Mouse (Mus musculus) adipocyte (in vitro differentiated cells): ENCODE measurements around the gene Ifnar2.

Experiments
- DNase-seq: peaks from one replicate; pipeline ENCODE4 v3.0.0-alpha.2; 2016; ENCODE audit warnings: low spot score

The Ifnar2 gene

DNA sequence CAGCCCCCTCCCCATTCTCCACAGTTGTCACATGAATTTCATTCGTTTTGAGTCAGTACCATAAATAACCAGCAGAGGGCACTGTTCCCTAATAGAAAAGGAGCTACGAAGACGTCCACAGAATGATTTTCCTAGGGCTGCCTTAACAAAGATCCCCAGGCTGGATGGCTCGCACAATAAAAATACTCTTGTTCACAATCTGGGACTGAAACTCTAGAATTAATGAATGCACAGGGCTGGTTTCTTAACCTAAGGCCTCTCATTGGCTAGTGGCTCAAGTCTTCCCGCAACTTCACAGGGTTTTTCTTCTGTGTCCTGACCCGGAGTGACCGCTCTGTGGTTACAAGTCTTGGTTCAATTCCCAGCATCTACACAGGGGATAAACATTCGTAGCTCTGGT lies 14.0 kb upstream of the Ifnar2 start:
- DNase-seq: peak; percentile 89

DNA sequence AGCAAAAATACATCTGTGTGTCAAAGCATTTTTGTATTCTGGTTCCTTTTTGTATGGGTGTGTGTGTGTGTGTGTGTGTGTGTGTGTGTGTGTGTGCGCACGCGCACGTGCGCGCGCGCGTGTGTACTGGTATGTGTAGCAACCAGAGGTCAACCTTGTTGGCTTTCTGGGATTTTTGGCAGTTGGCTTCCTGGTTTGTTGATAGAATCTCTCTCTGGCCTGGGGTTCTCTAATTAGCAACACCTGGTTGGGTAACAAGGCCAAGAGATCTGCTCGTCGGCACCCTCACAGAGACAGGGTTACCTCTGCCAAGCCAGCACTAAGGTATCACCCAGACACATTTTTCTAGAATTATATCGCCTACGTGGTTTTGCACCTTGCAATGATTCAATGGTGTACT lies 13.1 kb upstream of the Ifnar2 start:
- no peak for DNase-seq

DNA sequence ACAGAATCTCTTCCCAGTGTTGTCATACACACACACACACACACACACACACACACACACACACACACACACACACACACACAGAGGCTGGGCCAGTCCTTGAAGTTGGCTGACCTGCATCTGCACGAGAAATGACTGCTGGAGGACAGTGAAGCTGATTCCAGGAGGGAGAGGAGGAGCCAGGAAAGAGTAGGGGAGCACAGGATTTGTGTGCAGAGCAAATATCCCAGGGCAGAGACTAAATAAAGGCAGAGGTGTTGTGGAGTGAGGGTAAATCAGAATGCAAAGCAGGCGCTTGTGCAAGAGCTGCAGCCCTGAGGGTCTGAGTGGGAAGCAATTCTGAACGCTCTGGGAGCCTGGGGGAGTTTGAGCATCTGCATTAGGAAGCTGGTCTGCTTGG lies 12.4 kb upstream of the Ifnar2 start:
- DNase-seq: no peak

DNA sequence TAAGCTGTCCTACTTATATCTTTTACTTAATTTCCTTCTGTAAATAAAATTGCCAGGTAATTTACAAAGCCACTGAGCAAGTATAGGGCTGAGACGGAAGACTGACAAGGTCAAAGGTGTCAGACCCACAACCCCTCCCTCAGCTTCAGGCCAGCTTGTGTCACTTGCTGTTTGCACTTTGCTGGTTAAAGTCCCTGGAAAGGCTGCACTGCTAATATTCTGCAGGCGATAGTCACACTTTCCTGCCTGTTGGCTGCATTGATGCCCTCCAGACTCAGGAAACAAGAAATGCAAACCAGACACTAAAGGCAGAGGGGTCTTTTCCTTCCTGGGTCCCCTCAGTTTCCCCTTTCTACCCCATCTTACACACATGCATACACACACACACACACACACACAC lies 10.6 kb upstream of the Ifnar2 start:
- DNase-seq: no peak

DNA sequence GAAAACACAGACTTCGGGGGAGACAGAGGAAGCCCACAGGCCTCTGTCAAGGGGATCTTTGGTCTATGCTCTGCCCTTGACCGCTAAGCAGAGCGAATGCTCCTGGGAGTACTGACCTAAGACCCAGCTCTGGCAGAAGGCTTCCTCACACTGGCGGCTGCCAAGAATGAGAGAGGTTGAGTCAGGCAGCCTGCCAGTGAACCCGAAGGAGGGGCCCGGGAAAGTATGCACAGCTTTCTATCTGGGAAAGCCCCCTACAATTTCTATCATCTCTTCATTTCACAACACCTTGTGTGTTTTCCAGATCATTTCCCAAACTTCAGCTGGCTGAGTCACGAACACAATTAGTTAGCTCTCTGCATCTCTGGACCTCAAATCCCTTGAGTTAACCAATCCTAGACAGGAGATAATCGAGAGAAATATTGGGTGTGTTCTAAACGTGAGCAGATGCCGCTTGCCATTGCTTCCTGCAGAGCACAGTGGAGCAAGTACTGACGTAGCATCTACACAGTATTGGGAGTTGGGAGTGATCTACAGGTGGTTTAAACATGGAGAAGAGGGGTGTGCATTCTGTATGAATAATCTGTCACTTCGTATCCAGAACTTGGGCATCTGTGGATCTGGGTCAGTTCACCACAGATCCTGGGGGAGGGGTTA lies 9.8 kb upstream of the Ifnar2 start:
- DNase-seq: peak; percentile 84

DNA sequence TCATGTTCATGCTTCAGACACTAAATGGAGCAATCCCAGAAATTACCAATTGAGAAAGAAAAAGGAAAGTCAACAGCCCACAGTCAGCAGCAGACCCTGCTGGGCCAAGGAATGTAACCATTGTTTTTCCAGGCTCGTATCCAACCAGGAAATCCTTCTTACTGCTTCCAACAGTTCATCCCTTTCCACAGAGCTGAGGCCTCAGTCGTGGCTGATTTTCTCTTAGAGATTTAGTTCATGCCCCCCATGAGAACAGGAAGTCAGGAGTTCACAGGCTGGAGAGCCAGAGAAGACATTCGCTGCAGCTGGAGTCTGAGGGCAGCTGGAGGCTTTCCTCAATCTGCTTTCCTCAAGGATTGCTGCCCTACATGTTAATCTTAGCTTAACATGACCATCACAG lies 9.1 kb upstream of the Ifnar2 start:
- peak; percentile 93 for DNase-seq

DNA sequence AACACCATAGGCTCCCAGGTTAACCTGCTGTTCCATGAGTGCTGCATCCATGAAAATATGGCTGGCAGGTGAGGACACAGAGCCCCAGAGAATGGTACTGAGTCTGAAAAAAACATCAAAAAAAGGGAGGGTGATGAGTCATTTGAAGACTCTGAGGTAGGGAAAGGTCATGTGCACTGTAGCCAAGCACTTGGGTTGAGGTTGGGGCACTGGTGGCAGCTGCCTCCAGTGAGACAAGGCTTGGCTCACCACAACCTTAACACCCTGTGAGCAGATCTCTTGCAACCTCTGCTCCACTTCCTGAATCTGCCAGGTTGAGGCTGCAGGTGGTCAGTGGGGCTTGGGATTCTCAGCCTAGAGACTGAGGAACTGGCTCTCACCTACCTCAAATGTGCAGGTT lies 6.0 kb upstream of the Ifnar2 start:
- no peak for DNase-seq

DNA sequence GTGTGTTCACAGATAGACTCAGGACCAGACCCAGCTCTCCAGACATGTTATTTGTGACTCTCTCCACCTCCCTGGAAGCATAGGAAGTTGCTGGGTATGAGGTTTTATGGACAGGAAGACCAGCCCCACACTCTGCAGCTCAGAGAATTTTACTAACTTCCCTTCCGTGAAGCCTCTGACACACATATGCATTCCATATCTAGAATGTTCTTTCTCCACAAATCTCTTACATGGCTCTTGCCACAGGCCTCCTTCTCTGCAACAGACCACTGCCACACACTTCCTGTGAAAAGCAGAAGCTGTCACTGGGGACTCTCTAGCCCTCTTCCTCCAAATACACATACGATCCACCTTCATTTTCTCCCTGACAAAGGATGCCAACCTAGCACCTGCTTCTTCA lies 5.5 kb upstream of the Ifnar2 start:
- DNase-seq: no peak

DNA sequence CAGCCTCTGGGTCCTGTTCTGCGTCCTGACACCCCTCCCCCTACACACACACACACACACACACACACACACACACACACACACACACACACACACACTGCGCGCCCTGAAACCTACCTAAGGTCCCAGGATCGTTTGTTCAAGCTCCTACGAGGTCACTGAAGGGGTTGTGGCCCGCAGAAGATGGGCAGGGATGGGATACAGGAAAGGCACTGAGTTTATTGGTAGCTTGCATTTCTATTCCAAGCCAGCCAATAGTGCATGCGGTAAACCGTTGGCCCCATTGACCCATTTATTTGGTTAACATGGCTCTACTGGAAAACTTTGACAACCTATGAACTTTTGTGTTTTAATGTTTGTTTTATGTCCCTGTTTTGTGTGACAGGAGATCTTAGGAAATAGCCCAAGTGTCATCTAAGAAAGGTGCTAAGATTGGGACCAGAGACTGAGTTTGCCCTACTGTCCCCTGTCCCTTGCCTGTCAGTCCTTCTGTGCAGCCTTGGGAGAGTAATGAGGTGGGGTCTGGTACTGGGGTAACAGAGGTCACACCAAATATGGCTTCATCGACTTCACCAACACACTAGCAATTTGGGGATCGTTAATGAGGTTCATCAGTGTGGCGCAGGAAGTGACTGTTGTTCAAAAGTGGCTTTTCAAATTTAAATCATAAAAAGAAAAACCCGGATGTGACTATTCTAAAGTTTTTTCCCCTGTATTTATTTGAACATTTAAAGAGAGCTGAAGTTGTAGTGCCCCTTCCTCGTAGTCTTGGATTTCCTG lies 1.1 kb downstream of the Ifnar2 start:
- peak; percentile 25 for DNase-seq

DNA sequence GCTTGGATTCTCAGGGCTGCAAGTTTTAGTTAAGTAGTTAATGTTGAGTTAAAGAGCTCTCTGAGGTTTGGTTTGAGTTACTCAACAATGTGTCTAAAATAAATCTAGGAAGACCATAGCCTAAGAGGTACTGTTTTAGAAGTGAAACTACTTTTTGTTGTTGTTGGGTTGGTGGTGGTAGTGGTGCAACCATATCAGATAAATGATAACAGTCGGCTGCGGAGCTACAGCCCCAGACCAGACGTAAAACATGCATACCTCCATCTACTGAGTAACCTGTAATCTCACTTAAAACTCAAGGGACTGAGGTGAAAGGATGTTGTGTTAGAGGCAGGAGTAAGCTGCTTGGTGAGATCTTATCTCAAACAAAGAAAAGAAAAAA lies 1.7 kb downstream of the Ifnar2 start:
- DNase-seq: no peak

DNA sequence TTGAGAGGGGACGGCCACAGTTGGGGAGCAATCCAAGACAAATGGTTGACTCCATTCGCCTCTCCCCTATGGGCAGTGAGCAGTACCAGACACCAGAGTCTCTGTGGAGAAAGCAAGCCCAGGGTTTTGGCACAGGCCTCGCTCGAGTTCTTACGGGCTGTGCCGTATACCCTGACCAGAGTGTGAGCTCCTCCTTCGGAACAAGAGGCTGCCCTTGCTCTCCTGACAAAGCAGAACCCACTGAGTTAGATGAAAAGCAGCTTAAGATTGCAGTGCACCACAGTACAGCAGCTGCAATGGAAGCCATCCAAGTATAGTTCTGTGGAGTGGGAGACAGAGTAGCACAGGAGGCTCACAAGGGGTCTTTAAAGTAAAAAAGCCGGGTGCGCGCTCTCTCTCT lies 4.1 kb downstream of the Ifnar2 start:
- no peak for DNase-seq

DNA sequence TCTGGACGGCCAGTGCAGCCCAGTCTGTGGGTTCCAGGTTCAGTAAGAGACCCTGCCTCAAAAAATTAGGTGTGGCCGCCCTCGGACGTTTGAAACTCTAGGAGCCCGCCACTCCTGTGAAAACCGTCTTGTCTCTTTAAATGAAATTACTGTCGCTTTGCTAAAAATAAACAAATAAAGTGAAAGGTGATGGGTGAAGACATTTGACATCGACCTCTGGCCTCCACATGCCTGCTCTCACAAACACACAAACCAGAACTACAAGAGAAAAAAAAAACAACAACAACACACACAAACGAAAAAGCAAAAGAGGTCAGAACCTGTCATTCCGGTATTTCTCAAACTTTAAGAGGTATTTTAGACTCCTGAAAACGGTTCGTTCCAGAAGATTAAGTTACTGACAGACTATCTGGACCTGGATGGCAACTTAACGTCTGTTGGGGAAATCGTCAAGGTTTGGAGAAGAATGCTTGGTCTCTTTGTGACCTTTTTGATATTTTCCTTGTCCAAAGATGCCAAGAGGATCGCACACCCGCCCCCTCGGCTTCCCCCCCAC lies 5.9 kb downstream of the Ifnar2 start:
- peak; percentile 20 for DNase-seq

DNA sequence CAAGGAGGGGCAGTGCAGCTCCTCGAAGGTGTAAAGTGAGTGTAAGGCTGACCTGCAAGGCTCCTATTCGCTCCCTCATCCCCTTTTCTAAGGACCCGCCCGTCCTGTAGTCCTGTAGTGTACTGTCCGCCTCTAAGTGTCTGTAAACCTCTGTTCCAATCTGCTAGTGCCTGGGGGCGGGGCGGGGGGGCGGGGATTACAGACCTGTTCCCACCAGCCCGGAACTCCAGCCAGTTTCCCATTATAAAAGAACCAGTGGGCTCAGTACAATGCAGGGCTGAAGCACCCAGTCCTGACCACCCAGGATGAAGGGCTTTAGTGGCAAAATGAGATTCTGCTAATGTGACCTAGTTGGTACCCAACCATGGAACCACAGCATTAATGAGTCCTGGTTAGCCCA lies 6.4 kb downstream of the Ifnar2 start:
- DNase-seq: no peak

DNA sequence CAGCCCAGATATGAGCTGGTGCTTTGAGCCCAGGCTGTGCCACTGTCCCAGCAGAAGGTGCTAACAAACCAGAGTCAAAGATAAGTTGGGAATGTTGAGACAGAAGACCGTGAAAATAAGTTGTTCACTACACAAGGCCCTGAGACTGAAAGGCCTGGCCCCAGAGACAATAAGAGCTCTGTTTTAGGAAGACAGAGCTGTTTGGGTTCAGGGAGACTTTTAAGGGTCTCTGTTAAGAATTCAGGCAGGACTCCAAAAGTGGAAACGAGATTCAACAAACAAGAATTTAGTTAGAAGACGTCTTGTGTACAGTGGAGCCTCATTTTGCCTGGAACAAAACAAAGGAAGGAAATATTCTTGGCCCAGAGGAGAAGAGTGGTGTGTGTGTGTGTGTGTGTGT lies 6.8 kb downstream of the Ifnar2 start:
- DNase-seq: no peak

DNA sequence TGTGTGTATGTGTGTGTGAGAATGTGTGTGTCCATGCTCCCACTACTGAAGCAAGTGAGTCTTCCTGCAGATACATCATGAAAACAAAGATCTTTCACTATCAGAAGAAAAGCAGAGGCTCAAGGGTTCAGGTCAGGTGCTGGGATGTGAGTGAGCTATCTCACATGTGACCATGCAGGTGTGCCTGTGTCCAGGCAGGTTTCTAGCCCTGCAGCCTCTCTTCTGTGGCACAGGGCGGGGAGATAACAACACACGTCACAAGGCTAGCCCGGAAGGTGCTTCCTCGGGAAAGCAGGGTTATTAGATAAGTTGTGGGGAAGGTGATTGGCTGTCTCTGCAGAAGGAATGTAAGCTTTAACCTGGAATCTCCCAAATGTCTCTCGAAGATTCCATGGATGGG lies 7.6 kb downstream of the Ifnar2 start:
- DNase-seq: no peak

DNA sequence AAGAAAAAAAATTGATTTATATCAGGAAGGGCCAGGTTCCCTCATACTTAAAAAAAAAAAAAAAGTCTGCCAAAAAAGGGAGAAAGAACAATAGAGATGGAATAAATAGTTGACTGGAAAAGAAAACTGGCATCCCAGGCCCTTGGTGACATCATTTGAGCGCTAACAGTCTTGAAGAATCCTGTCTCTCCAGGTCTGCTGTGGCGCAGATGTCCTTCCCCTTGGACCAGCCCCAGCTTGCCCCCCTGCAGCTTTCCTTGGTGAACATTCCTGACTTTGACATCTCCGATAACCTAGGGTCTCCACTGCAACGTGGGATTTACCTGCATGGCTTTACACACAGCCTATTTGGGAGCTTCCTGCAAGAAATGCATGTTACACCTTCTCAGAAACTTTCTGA lies 9.0 kb downstream of the Ifnar2 start:
- DNase-seq: no peak

DNA sequence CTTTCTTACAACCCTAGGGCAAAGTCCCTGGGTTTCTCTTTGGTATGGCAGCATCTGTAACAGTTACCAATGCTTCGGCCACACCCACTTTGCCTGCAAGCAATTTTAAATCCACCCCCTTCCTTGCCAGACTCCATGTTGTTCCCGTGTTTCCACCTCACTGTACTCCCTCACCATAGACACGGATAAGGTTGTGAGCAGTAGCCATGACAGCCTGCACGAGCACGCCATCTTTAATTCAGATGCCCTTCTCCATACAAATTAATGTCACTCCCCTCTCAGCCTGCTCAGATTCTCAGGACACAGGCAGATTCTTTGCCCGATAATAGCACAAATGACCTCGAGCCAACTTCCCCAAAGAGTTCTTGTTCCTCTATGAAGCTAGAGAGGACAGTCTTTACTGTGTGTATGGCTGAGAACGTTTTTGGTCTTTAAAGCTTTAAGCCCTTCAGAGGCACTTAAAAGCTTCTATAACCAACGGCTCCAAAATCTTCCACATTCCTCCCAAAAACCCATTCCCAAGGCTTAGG lies 9.7 kb downstream of the Ifnar2 start:
- DNase-seq: no peak

DNA sequence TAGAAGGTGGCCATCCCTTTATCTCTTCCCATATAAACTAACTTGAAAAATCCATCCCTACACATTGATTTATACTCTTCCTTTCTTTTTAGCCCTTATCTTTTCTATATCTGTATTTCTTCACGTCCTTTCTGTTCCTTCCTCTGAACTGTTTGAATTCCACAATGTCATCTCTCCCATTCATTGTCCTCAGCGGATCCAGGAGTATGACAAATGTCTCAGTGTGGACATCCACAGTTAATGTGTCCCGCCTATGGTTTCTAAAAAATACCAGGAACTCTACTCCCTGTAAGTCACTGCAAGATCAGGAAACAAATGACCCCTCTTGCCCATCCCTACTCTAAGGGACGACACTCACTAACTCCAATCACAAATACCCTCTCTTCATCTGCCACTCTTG lies 11.6 kb downstream of the Ifnar2 start:
- no peak for DNase-seq

DNA sequence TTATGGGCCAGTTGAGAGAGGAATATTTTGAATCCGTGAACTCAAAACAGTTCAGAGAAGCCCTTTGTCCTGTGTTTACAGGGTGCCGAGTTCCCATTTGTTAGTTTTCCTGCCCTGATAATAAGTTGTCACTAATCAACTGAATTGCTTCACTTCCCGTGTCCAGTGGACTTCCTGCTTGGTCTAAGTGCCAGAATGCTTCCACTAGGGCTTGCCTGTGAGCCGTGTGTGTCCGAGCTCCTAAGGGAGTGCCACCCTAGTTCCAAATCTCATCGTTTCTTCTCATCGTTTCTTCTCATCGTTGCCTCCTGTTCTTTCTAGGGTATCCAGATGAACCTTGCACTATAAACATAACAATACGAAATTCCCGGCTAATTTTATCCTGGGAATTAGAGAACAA lies 13.0 kb downstream of the Ifnar2 start:
- no peak for DNase-seq

DNA sequence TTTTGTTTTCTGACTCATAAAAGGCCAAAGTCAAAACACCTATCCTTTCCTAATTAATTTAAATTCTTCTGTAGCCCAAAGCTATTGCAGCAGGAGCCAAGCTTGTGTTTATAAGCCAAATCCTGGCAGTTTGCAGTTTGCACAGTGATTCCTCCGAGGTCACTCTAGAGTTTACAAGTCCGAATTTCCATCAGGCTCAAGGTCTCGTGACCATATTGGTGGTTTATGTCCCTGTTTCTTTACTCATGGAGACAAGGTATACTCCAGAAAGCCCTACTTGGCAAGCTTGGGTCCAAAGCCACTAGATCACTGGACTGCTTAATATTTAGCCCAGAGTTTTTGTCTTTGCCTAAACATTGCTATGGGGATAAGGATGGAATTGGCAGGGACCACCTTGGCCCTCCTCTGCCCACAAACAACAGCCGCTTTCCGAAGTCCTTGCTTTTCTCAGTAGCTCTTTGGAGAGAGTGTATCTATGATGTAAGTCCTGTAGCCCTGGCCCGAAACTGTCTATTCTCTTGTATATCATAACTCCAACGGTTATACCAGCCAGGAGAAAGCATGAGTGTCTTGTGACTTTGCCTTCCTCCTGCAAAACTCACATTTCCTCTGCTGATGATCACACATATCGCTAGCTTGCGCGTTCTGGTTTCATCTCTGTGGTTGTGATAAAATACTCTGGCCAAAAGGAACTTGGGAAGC lies 14.0 kb downstream of the Ifnar2 start:
- no peak for DNase-seq

DNA sequence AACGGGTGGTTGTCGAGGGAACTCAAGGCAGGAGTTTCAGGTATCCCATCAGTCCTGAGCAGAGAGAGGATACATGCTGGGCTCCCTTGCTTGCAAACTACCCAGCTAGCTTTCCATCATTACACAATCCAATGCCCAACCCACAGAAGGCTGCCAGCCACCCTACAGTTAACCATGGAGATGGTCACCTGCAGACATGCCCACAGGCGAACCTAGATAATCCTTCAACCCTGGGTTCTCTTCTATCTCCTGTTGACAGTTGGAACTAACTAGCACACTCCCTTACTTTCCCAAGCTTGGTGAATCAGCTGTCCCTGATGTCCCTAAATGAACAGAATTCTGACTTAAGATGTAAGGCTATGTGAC lies 14.5 kb downstream of the Ifnar2 start:
- DNase-seq: no peak

DNA sequence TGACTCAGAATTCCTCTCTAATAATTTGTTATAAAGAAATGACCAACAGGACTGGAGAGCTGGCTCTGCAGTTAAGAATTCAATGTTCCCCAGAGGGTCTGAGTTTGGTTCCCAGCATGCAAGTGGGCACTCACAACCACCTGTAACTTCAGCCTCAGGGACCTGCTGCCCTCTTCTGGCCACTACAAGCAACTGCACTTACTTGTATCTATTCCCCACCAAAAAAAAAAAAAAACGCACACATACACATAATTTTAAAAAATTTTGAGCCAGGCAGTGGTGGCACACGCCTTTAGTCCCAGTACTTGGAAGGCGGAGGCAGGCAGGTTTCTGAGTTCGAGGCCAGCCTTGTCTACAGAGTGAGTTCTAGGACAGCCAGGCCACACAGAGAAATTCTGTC lies 17.5 kb downstream of the Ifnar2 start:
- DNase-seq: peak; percentile 28

DNA sequence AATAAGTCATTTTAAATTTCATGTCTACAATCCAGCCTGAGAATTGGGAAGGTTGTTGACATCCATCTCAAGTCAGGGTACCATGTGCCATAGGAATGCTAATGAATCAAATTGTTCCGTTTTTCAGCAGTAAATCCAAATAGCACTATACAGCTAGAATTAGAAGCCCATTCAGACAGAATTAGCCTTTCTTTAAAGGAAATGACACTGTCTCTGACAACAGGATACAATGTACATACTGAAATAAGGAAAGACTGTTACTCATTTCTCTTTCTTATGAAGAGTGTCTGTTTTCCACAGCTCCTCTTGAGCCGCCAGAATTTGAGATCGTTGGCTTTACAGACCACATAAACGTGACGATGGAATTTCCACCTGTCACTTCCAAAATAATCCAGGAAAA lies 18.8 kb downstream of the Ifnar2 start, which contains the start of gene Gm21970:
Gene Gm21970 (plus strand): TSS at position 301 of the 400 bp plus-strand sequence.
- no peak for DNase-seq
